Mouse (Mus musculus) sigmoid colon, adult 10 weeks (tissue): Measurements from ENCODE around the gene Sec14l3. TPM values are rescaled to one million over a fixed set of nuclear protein-coding genes. Genes with fewer than 3 reads are reported as not detected.

Experiments
- polyA plus RNA-seq: library from polyadenylated mRNA; stranded (reverse); fragments of 350-450 nt; fragmentation: Illumina TruSeq; extraction: RNeasy Lipid Tissue Mini Kit (QIAGEN cat#74804); gene quantifications from one replicate; pipeline ENCODE4 v1.2.3, GENCODE M21; 2014; ENCODE audit warnings: low read depth, low replicate concordance

Gene Sec14l3
- not detected for polyA plus RNA-seq

GRCm38 (mm10) chr11:4064627-4065122 lies at the start of gene Sec14l3:
Gene Sec14l3, plus strand, starts transcription at chr11:4064841.

GRCm38 (mm10) chr11:4031126-4031941 lies 33.3 kb upstream of the Sec14l3 start, which contains the start of gene Sec14l4:
Gene Sec14l4, plus strand, starts transcription at chr11:4031462.

GRCm38 (mm10) chr11:4095171-4096053 lies 30.8 kb downstream of the Sec14l3 start, which contains the start of gene Mtfp1:
Gene Mtfp1, minus strand, starts transcription at chr11:4095445.

GRCm38 (mm10) chr11:4122742-4123579 lies 58.3 kb downstream of the Sec14l3 start, which contains the start of gene Sec14l2:
Gene Sec14l2, minus strand, starts transcription at chr11:4123415.

Other genes with a start within 250 kb of the Sec14l3 start
- gene Osbp2, start 200.9 kb upstream of the Sec14l3 start, polyA plus RNA-seq: not detected
- 1.1 TPM for gene 4921536K21Rik, start 169.7 kb upstream of the Sec14l3 start, polyA plus RNA-seq
- 8.5 TPM for gene Dusp18, start 169.6 kb upstream of the Sec14l3 start, polyA plus RNA-seq
- gene Slc35e4, start 150.2 kb upstream of the Sec14l3 start, polyA plus RNA-seq: 0.19 TPM
- 2.2 TPM for gene Tcn2, start 132.7 kb upstream of the Sec14l3 start, polyA plus RNA-seq
- 14.2 TPM for gene Pes1, start 100.9 kb upstream of the Sec14l3 start, polyA plus RNA-seq
- not detected for gene 4930556J24Rik, start 88.1 kb upstream of the Sec14l3 start, polyA plus RNA-seq
- 1.8 TPM for gene Gal3st1, start 81.2 kb upstream of the Sec14l3 start, polyA plus RNA-seq
- gene Sec14l4, start 33.4 kb upstream of the Sec14l3 start, polyA plus RNA-seq: 0.13 TPM
- gene Mtfp1, start 30.6 kb downstream of the Sec14l3 start, polyA plus RNA-seq: 3.6 TPM
- 0.54 TPM for gene Sec14l2, start 58.6 kb downstream of the Sec14l3 start, polyA plus RNA-seq
- 3.1 TPM for gene Rnf215, start 70.4 kb downstream of the Sec14l3 start, polyA plus RNA-seq
- 2.7 TPM for gene Ccdc157, start 95.5 kb downstream of the Sec14l3 start, polyA plus RNA-seq
- 13.8 TPM for gene Sf3a1, start 95.5 kb downstream of the Sec14l3 start, polyA plus RNA-seq
- not detected for gene Tbc1d10a, start 121.9 kb downstream of the Sec14l3 start, polyA plus RNA-seq
- gene Castor1, start 153.4 kb downstream of the Sec14l3 start, polyA plus RNA-seq: not detected
- gene Osm, start 171.6 kb downstream of the Sec14l3 start, polyA plus RNA-seq: not detected
- 0.50 TPM for gene Lif, start 192.7 kb downstream of the Sec14l3 start, polyA plus RNA-seq